Mouse (Mus musculus): Measurements from ENCODE around the gene Zfp593. TPM values are rescaled to one million over a fixed set of nuclear protein-coding genes. Genes with fewer than 3 reads are reported as not detected.

The Zfp593 gene
- total RNA-seq, 1 experiment from 2014 or later, result 8.7 TPM

- no peak for ATAC-seq (replicated peaks; ENCODE audit: insufficient number of reproducible peaks, low FRiP score, low TSS enrichment, poor library complexity, severe bottlenecking)
Observed at GRCm38 (mm10) chr4:134238686-134239085, 6.7 kb downstream of the Zfp593 start.

- no peak for ATAC-seq (replicated peaks; ENCODE audit: insufficient number of reproducible peaks, low FRiP score, low TSS enrichment, poor library complexity, severe bottlenecking)
Observed at GRCm38 (mm10) chr4:134238279-134238651, 7.1 kb downstream of the Zfp593 start, which contains the start of gene Cnksr1. Gene Cnksr1, minus strand, starts transcription at chr4:134238399.

- no peak for ATAC-seq (replicated peaks; ENCODE audit: insufficient number of reproducible peaks, low FRiP score, low TSS enrichment, poor library complexity, severe bottlenecking)
Observed at GRCm38 (mm10) chr4:134237582-134238278, 7.7 kb downstream of the Zfp593 start.

GRCm38 (mm10) chr4:134234876-134235275 lies 10.5 kb downstream of the Zfp593 start:
- ATAC-seq (replicated peaks; ENCODE audit: insufficient number of reproducible peaks, low FRiP score, low TSS enrichment, poor library complexity, severe bottlenecking), result no peak

- no peak for ATAC-seq (replicated peaks; ENCODE audit: insufficient number of reproducible peaks, low FRiP score, low TSS enrichment, poor library complexity, severe bottlenecking)
Observed at GRCm38 (mm10) chr4:134230431-134230830, 15.0 kb downstream of the Zfp593 start.

- ATAC-seq (replicated peaks; ENCODE audit: insufficient number of reproducible peaks, low FRiP score, low TSS enrichment, poor library complexity, severe bottlenecking), result no peak
Observed at GRCm38 (mm10) chr4:134227194-134227593, 18.2 kb downstream of the Zfp593 start, which contains the start of gene Catsper4. Gene Catsper4, minus strand, starts transcription at chr4:134227383.

- no peak for ATAC-seq (replicated peaks; ENCODE audit: insufficient number of reproducible peaks, low FRiP score, low TSS enrichment, poor library complexity, severe bottlenecking)
Observed at GRCm38 (mm10) chr4:134222793-134223600, 22.4 kb downstream of the Zfp593 start.

- no peak for ATAC-seq (replicated peaks; ENCODE audit: insufficient number of reproducible peaks, low FRiP score, low TSS enrichment, poor library complexity, severe bottlenecking)
Observed at GRCm38 (mm10) chr4:134206488-134207053, 38.8 kb downstream of the Zfp593 start.

GRCm38 (mm10) chr4:134203340-134203896 lies 42.0 kb downstream of the Zfp593 start:
- ATAC-seq (replicated peaks; ENCODE audit: insufficient number of reproducible peaks, low FRiP score, low TSS enrichment, poor library complexity, severe bottlenecking), result no peak; the same call in 1 of the 2 replicates

GRCm38 (mm10) chr4:134202904-134203303 lies 42.5 kb downstream of the Zfp593 start, which contains the start of gene Gm7534:
Gene Gm7534, minus strand, starts transcription at chr4:134203004.
- ATAC-seq (replicated peaks; ENCODE audit: insufficient number of reproducible peaks, low FRiP score, low TSS enrichment, poor library complexity, severe bottlenecking), result no peak

- no peak for ATAC-seq (replicated peaks; ENCODE audit: insufficient number of reproducible peaks, low FRiP score, low TSS enrichment, poor library complexity, severe bottlenecking)
Observed at GRCm38 (mm10) chr4:134199371-134199770, 46.0 kb downstream of the Zfp593 start.

Other genes starting within 250 kb of the Zfp593 start
- gene Dhdds, start 244.7 kb downstream of the Zfp593 start, total RNA-seq (2017), result 11.2 to 17.2 TPM (median 16.3 TPM) in 3 replicates
- 0.19 TPM in 1 of 3 replicates, not detected in the others for gene Lin28a, start 226.8 kb downstream of the Zfp593 start, total RNA-seq (2017)
- gene Zfp683, start 191.8 kb downstream of the Zfp593 start, total RNA-seq (2017), result 0.64 TPM in 1 of 3 replicates, not detected in the others
- 0.48 to 3.1 TPM (median 0.64 TPM) in 3 replicates for gene Crybg2, start 184.8 kb downstream of the Zfp593 start, total RNA-seq (2017)
- 1,277 to 1,906 TPM (median 1,626 TPM) in 3 replicates for gene Cd52, start 150.5 kb downstream of the Zfp593 start, total RNA-seq (2017)
- gene Ubxn11, start 143.0 kb downstream of the Zfp593 start, total RNA-seq (2017), result 8.5 to 13.7 TPM (median 10.6 TPM) in 3 replicates
- gene Sh3bgrl3, start 116.8 kb downstream of the Zfp593 start, total RNA-seq (2017), result 320 to 400 TPM (median 328 TPM) in 3 replicates
- gene Cep85, start 58.5 kb downstream of the Zfp593 start, total RNA-seq (2017), result 21.6 to 36.1 TPM (median 24.2 TPM) in 3 replicates
- gene Gm7534, start 42.6 kb downstream of the Zfp593 start, total RNA-seq (2017), result not detected in 3 replicates
- gene Catsper4, start 18.2 kb downstream of the Zfp593 start, total RNA-seq (2017), result not detected in 3 replicates
- not detected in 3 replicates for gene Cnksr1, start 7.2 kb downstream of the Zfp593 start, total RNA-seq (2017)
- 1.4 TPM in 1 of 3 replicates, not detected in the others for gene E130218I03Rik, start 1.9 kb downstream of the Zfp593 start, total RNA-seq (2017)
- gene Gm30191, start 1.3 kb upstream of the Zfp593 start, total RNA-seq (2017), result not detected in 3 replicates
- gene Grrp1, start 8.5 kb upstream of the Zfp593 start, total RNA-seq (2017), result not detected in 3 replicates
- 14.7 to 25.2 TPM (median 21.5 TPM) in 3 replicates for gene Pdik1l, start 42.3 kb upstream of the Zfp593 start, total RNA-seq (2017)
- not detected in 3 replicates for gene Trim63, start 69.5 kb upstream of the Zfp593 start, total RNA-seq (2017)
- gene Slc30a2, start 97.6 kb upstream of the Zfp593 start, total RNA-seq (2017), result not detected in 3 replicates
- gene Extl1, start 138.3 kb upstream of the Zfp593 start, total RNA-seq (2017), result 0.29 TPM in 1 of 3 replicates, not detected in the others
- gene Pafah2, start 150.7 kb upstream of the Zfp593 start, total RNA-seq (2017), result 0.64 to 3.8 TPM (median 1.5 TPM) in 3 replicates
- 17.1 to 48.5 TPM (median 25.0 TPM) in 3 replicates for gene Stmn1, start 222.7 kb upstream of the Zfp593 start, total RNA-seq (2017)

Data from monocyte, adult 5-6 weeks (primary cell).